Mouse (Mus musculus) kidney, adult 2 months (tissue): ENCODE measurements at regions not wholly inside any gene's neighbourhood (a gene's known extent, or its start where the extent isn't known, plus 50 kb on each side); places are given as distances from the start of the nearest gene placed in this dataset.

Experiments
- DNase-seq: peaks from one replicate; pipeline ENCODE4 v3.0.0; 2021
- H3K27ac ChIP-seq: fragments of 200-500 bp; 2 replicates; pipeline ENCODE4 v1.5.1; 2012; ENCODE audit warnings: low read depth, low read length, control low read depth, inconsistent platforms; ENCODE audit not compliant: insufficient read depth
- H3K27me3 ChIP-seq: fragments of 200-500 bp; replicated peaks from 2 replicates; pipeline ENCODE4 v1.6.1; 2012; ENCODE audit warnings: mild to moderate bottlenecking, moderate library complexity, low read length, inconsistent platforms; ENCODE audit not compliant: control insufficient read depth, insufficient read depth
- H3K36me3 ChIP-seq: fragments of 200-500 bp; 2 replicates; pipeline ENCODE4 v1.6.1; 2012; ENCODE audit warnings: mild to moderate bottlenecking, moderate library complexity, low read length, inconsistent platforms; ENCODE audit not compliant: control insufficient read depth, insufficient read depth
- H3K4me1 ChIP-seq: fragments of 200-500 bp; 2 replicates; pipeline ENCODE4 v1.6.1; 2011; ENCODE audit warnings: low read length; ENCODE audit not compliant: control insufficient read depth, insufficient read depth
- H3K4me3 ChIP-seq: fragments of 200-500 bp; 2 replicates; pipeline ENCODE4 v1.5.1; 2011; ENCODE audit warnings: mild to moderate bottlenecking, low read depth, low read length, control low read depth; ENCODE audit not compliant: insufficient read depth
- CTCF ChIP-seq: fragments of 200-500 bp; conservative IDR thresholded peaks from 2 replicates; pipeline ENCODE4 v1.5.1; 2011; ENCODE audit warnings: low read depth, mild to moderate bottlenecking, control low read depth, low read length, moderate library complexity, mixed read lengths; ENCODE audit not compliant: insufficient read depth, insufficient read length
- POLR2A ChIP-seq: fragments of 200-500 bp; IDR thresholded peaks from one replicate; pipeline ENCODE4 v1.6.1; 2011; ENCODE audit warnings: low read depth, low read length, control low read depth
- WGBS: fragments of 180-500 bp; shearing (Covaris S2); methylation state at CpG from one replicate; pipeline ENCODE4 v1.1.7; 2018; 5-methylcytosine and 5-hydroxymethylcytosine counted together

DNA sequence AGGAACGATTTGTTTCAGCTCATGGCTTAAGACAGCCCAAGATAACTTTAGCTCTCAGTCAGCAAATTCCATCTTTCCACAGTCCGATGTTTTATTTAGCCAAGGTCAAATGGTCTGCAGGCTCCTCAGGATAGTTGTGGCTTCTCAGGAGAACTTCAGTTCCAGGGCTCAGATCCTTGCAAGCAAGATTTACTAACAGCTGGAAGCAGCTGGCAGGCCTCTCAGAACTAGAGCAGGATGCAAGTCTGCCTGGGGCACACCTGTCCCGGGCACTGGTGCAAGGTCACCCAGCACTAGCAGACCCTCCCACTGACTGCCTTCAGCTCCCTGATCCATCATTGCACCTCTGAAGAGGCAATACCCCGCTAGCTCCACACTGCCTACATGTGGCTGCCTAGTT is 227.8 kb downstream of the Prex1 start:
- Histone ChIP-seq H3K27me3 (no peaks in the 10 kb centered on the region), H3K36me3 (no peaks in the 10 kb centered on the region), H3K27ac (no peak overlapping the region), H3K4me1 (no peaks in the 10 kb centered on the region), H3K4me3 (no peak overlapping the region)
- WGBS, result 36% methylated on average over 4 of the region's 4 CpGs
- peak; percentile 50 for DNase-seq
- TF ChIP-seq CTCF (no peak), POLR2A (no peak)

DNA sequence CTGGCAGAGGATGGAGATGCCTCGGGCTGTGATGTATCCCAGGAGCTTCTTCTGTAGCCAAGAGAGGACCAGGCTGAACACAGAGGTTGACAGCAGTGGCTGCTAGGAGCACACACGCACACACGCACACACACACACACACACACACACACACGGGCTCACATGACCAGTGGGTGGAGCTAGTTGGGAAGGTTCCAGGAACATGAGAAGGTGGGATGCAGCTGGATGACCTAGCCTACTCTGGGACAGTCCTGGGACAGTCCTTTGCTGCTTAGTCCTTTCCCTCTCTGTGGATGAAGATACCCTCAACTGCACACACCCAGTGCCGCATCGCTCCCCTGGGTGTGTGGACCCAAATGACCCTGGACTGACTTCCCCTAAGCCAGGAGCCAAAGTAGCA is 228.3 kb downstream of the Prex1 start:
- H3K36me3 ChIP-seq, result no peaks in the 10 kb centered on the region
- TF ChIP-seq POLR2A (no peak), CTCF (no peak)
- WGBS, result 44% methylated on average over 6 of the region's 6 CpGs
- peak overlapping the region; percentile 4; the same call in 1 of the 2 replicates for H3K27ac ChIP-seq
- no peaks in the 10 kb centered on the region for H3K27me3 ChIP-seq
- H3K4me3 ChIP-seq, result no peak overlapping the region
- H3K4me1 ChIP-seq, result no peaks in the 10 kb centered on the region
- no peak for DNase-seq

DNA sequence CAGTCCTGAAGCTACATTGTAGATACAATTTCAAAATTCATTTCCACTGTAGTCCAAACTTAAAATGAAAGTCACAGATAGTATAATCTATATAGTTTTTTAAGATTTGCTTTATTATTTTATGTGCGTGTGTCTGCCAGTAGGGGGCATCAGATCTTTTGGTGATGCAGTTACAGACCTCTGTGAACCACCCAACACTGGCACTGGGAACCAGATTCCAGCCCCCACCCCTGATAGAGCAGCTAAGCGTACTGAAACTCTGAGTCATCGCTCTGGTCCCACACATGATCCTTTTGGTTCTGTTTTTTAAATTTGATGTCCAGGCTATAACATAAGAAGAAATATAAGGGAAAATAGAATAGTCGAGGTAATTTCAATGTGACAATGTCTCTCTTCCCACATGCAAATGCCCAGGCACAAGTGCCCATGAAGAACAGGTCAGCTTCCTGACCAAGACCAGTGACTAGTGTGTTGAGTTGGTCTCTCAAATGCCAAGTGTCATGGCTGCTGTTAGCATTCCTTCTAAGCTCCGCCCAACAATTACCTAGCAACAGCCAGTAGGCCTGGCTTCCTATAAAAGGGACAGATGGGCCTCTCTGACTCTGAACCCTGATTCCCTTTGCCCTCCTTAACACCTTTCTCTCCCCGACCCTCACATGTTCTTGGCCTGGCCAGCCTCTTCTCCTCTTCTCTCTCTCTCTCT is 229.9 kb downstream of the Prex1 start:
- no peaks in the 10 kb centered on the region for H3K4me1 ChIP-seq
- no peak overlapping the region for H3K27ac ChIP-seq
- H3K36me3 ChIP-seq, result no peaks in the 10 kb centered on the region
- 92% methylated on average over 6 of the region's 6 CpGs for WGBS
- no peak overlapping the region for H3K4me3 ChIP-seq
- no peaks in the 10 kb centered on the region for H3K27me3 ChIP-seq
- no peak for DNase-seq
- no peak for TF ChIP-seq CTCF
- TF ChIP-seq POLR2A, result no peak

DNA sequence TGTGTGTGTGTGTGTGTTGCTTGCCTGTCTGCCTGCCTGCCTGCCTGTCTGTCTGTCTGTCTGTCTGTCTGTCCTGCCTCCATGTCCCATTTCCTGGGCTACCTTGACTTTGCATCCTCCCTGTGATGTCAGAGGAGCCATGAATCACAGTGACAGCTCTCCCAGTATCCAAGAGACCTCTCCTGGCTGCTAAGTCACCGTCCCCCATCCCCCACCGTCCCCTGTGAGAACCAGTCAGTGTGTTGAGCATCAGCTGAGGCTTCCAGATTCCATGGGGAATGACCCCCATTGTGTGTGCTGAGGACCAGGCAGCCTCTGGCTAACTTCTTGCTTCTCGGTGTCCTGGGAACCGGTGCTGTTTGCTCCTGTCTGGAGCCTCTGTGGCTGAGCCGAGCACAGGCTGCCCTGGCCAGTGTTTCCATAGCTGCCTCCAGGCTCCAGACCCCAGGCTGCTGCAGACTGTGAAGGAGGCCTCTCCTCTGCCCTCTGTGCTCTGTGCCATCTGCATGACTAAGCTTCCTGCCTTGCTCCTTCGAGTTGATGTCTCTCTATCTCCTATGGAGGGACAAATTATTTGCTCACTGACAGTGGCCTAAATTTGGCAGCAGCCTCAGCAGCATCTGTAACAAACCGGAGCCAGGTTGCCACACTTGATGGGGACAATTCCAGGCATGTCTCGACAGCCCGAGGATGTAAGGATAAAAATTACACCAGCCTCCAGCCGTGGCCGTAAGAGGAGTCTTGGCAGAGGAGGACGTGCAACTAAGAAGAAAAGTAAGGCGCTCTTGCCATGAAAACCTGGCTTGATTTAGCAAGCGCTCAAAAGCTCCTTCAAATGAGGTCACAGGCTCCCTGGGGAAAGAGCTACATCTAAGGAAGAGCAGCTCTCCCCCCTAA is 230.7 kb downstream of the Prex1 start:
- TF ChIP-seq POLR2A (no peak), CTCF (no peak)
- no peaks in the 10 kb centered on the region for H3K36me3 ChIP-seq
- no peak overlapping the region for H3K27ac ChIP-seq
- H3K4me1 ChIP-seq, result no peaks in the 10 kb centered on the region
- no peaks in the 10 kb centered on the region for H3K27me3 ChIP-seq
- WGBS, result 66% methylated on average over 14 of the region's 14 CpGs
- no peak overlapping the region for H3K4me3 ChIP-seq
- no peak for DNase-seq

DNA sequence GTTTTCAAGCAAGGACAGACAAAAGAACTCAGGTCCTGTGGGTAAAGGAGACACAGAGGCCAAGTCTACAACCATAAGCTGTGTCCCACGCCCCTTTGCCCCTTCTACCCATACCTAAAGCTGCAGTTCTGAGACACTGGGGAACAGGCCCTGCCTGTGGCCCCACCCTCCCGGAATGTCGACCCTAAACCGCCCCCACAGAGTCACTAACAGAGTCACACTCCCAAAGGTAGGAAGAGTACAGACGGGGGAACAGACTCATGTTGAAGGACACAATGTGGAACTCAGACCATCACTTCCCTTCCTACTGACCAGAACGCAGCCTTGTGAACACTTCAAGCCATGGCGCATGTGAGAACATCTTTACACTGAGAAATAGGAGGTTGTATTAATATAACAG is 231.9 kb downstream of the Prex1 start:
- Histone ChIP-seq H3K4me1 (no peaks in the 10 kb centered on the region), H3K36me3 (no peaks in the 10 kb centered on the region), H3K4me3 (no peak overlapping the region), H3K27me3 (no peaks in the 10 kb centered on the region), H3K27ac (no peak overlapping the region)
- WGBS, result 85% methylated on average over 7 of the region's 7 CpGs
- TF ChIP-seq CTCF (no peak), POLR2A (no peak)
- no peak for DNase-seq

DNA sequence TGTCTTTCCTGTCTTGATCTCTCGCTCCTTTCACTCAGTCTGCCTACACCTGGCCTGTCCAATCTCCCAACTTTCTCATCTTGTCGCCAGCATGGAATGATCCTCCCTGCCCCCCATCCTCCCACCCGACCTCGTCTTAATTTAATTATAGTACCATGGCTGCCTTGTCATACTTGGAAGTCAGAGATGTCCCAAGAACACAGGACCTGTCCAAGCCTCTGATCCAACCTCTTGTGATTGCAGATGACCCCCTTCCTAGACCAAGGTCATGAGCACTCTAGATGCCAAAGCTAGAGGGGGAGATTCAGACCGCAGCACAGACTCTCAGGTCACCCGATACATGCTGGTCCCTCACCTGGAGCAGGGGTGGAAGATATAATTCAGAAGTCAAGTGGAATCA is 232.3 kb downstream of the Prex1 start:
- Histone ChIP-seq H3K27ac (no peak overlapping the region), H3K27me3 (no peaks in the 10 kb centered on the region), H3K4me3 (no peak overlapping the region), H3K36me3 (no peaks in the 10 kb centered on the region), H3K4me1 (no peaks in the 10 kb centered on the region)
- WGBS, result 86% methylated on average over 6 of the region's 6 CpGs
- DNase-seq, result no peak
- no peak for TF ChIP-seq CTCF
- no peak for TF ChIP-seq POLR2A

DNA sequence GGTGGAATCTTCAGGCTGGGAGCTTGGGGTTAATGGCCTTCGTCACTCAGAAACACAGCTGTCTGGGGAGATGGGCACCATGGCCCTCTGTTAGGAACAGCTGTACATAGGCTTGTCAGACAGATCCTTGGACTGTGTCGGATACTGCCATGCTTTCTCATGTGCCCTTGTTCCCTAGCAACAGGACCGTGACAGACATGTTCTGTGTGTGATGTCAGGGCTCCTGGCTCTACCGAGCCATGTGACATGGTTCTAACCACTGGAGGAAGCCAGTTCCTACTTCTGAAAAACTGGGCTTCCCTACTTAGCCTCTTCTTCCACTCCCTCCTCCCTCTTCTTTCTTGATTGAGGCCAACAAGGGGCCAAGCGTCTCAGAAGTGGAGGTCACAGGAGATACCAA is 232.7 kb downstream of the Prex1 start:
- H3K36me3 ChIP-seq, result no peaks in the 10 kb centered on the region
- H3K4me3 ChIP-seq, result no peak overlapping the region
- 89% methylated on average over 5 of the region's 5 CpGs for WGBS
- no peaks in the 10 kb centered on the region for H3K4me1 ChIP-seq
- TF ChIP-seq POLR2A, result no peak
- TF ChIP-seq CTCF, result no peak
- DNase-seq, result no peak
- H3K27me3 ChIP-seq, result no peaks in the 10 kb centered on the region
- H3K27ac ChIP-seq, result no peak overlapping the region

DNA sequence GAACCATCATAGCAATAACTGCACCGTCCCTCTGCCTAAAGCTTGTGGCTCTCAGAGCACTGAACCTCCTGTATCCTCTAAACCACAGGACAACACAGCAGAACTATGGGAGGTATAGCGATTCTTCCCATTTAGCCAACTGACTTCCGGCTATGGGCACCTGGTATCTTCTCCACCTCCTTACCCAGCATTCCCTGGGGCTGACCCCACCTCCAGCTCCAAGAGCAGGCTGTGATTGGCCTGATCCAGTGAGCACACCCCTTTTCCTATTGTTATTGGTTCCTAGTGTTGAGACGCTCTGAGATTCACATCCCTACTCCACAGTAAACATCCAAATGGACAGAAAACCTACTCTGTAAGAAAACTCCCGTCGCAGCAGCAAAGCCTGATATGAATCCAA is 236.7 kb downstream of the Prex1 start:
- no peak overlapping the region for H3K4me3 ChIP-seq
- no peaks in the 10 kb centered on the region for H3K27me3 ChIP-seq
- no peak for DNase-seq
- 95% methylated on average over 6 of the region's 6 CpGs for WGBS
- H3K4me1 ChIP-seq, result no peaks in the 10 kb centered on the region
- TF ChIP-seq CTCF, result no peak
- TF ChIP-seq POLR2A, result no peak
- H3K27ac ChIP-seq, result no peak overlapping the region
- no peaks in the 10 kb centered on the region for H3K36me3 ChIP-seq
